Mouse (Mus musculus): ENCODE measurements around the gene Insl3. TPM values are rescaled to one million over a fixed set of nuclear protein-coding genes. Genes with fewer than 3 reads are reported as not detected.

The Insl3 gene
- total and polyA plus RNA-seq, 3 experiments, result 1.9 to 21.4 (median 9.8) TPM

- dilution Hi-C loops (cut with MboI; ENCODE audit: extremely low pct_ligation_motif_present, extremely low pct_unique_long_range_greater_than_20kb, low sequenced_read_pairs), result no loop called here
- Histone ChIP-seq H3K4me3 (replicated peaks in 1 of 3; ENCODE audit: low read depth in 2 of 3, low read length in 2 of 3, poor library complexity in 1 of 3) (peak overlapping the region in 2 of 3 experiments; percentile 62 to 75), H3K27ac (ENCODE audit: insufficient read depth, low read depth) (peak overlapping the region; percentile 11; the same call in 1 of the 2 replicates), H3K9ac (ENCODE audit: insufficient read depth, low read depth) (no peak overlapping the region), H3K4me2 (ENCODE audit: insufficient read depth, low read depth, poor library complexity, severe bottlenecking) (peak overlapping the region; percentile 91), H3K79me2 (replicated peaks; ENCODE audit: control insufficient read depth, extremely low read depth, insufficient read depth, poor library complexity, severe bottlenecking) (peaks cover 7% of the 10 kb centered on the region), H3K9me3 (replicated peaks; ENCODE audit: low read length) (no peaks in the 10 kb centered on the region), H3K4me1 (ENCODE audit: control insufficient read depth in 1 of 2, insufficient read depth in 2 of 2) (peaks cover 20 to 64% of the 10 kb centered on the region in 2 experiments), H3K27me3 (replicated peaks) (peaks cover 1% of the 10 kb centered on the region), H3K36me3 (replicated peaks in 1 of 2; ENCODE audit: control insufficient read depth in 1 of 2, insufficient read depth in 1 of 2, low read length in 1 of 2) (peaks cover 23 to 28% of the 10 kb centered on the region in 2 experiments)
- no peak for DNase-seq (ENCODE audit: extremely low read depth)
- in situ Hi-C loops (cut with MboI; ENCODE audit: low pct_ligation_motif_present, low pct_unique_long_range_greater_than_20kb, low sequenced_read_pairs), result no loop called here
- TF ChIP-seq CHD2 (IDR thresholded peaks at IDR 0.05; ENCODE audit: low read length), result no peak
- 0 out of 2 replicates have a peak, but pooled peaks have one; percentile 3 for TF ChIP-seq TCF12 (IDR thresholded peaks at IDR 0.05; ENCODE audit: low read depth, low read length)
Measured at GRCm38 (mm10) chr8:71724389-71724788, 35.4 kb downstream of the Insl3 start.

GRCm38 (mm10) chr8:71725122-71725924 is 36.3 kb downstream of the Insl3 start, which contains the start of gene Fcho1:
Gene Fcho1 (minus strand): TSS chr8:71725716.
- peaks cover 14 to 19% of the 10 kb centered on the region in 2 experiments for H3K36me3 ChIP-seq (replicated peaks in 1 of 2; ENCODE audit: control insufficient read depth in 1 of 2, insufficient read depth in 1 of 2, low read length in 1 of 2)
- H3K4me2 ChIP-seq (ENCODE audit: insufficient read depth, low read depth, poor library complexity, severe bottlenecking), result peak within 1 kb of the TSS; percentile 91
- H3K4me1 ChIP-seq (ENCODE audit: control insufficient read depth in 1 of 2, insufficient read depth in 2 of 2), result peaks cover 22 to 60% of the 10 kb centered on the region in 2 experiments
- H3K79me2 ChIP-seq (replicated peaks; ENCODE audit: control insufficient read depth, extremely low read depth, insufficient read depth, poor library complexity, severe bottlenecking), result peaks cover 7% of the 10 kb centered on the region
- H3K27me3 ChIP-seq (replicated peaks), result peaks cover 2% of the 10 kb centered on the region
- TF ChIP-seq ETS1 (conservative IDR thresholded peaks at IDR 0.05; ENCODE audit: low read depth, low read length) (no peak), NRF1 (IDR thresholded peaks at IDR 0.05; ENCODE audit: low read depth, low read length) (peak; percentile 56), MAZ (IDR thresholded peaks at IDR 0.05; ENCODE audit: low read depth, low read length) (0 out of 2 replicates have a peak, but pooled peaks have one; percentile 67), PAX5 (IDR thresholded peaks at IDR 0.05; ENCODE audit: low read length) (no peak), ELF1 (IDR thresholded peaks at IDR 0.05; ENCODE audit: low read depth, low read length) (0 out of 2 replicates have a peak, but pooled peaks have one; percentile 15), POLR2AphosphoS2 (IDR thresholded peaks at IDR 0.05; ENCODE audit: low read depth, low read length) (no peak), CHD2 (IDR thresholded peaks at IDR 0.05; ENCODE audit: low read length) (no peak), MXI1 (IDR thresholded peaks at IDR 0.05; ENCODE audit: low read depth, low read length) (peak; percentile 51; the same call in 1 of the 2 replicates), TCF12 (IDR thresholded peaks at IDR 0.05; ENCODE audit: low read depth, low read length) (peak; percentile 5; the same call in 1 of the 2 replicates), E2F4 (IDR thresholded peaks at IDR 0.05; ENCODE audit: insufficient replicate concordance, low read depth, low read length) (peak; percentile 74; the same call in 1 of the 2 replicates), GABPA (IDR thresholded peaks at IDR 0.05; ENCODE audit: insufficient replicate concordance, low read depth, low read length) (no peak), POLR2A (IDR thresholded peaks at IDR 0.05; ENCODE audit: low read depth, low read length) (peak; percentile 55; the same call in 1 of the 2 replicates), JUND (conservative IDR thresholded peaks at IDR 0.05; ENCODE audit: low read depth, low read length) (no peak), SIN3A (IDR thresholded peaks at IDR 0.05; ENCODE audit: low read length) (no peak)
- in situ Hi-C loops (cut with MboI; ENCODE audit: low pct_ligation_motif_present, low pct_unique_long_range_greater_than_20kb, low sequenced_read_pairs), result no loop called here
- H3K4me3 ChIP-seq (replicated peaks in 1 of 3; ENCODE audit: low read depth in 2 of 3, low read length in 2 of 3, poor library complexity in 1 of 3), result peak within 1 kb of the TSS; percentile 62 to 74 (median 67)
- peak; percentile 92 for DNase-seq (ENCODE audit: extremely low read depth)
- dilution Hi-C loops (cut with MboI; ENCODE audit: extremely low pct_ligation_motif_present, extremely low pct_unique_long_range_greater_than_20kb, low sequenced_read_pairs), result no loop called here
- peak within 1 kb of the TSS; percentile 79 for H3K9ac ChIP-seq (ENCODE audit: insufficient read depth, low read depth)
- H3K27ac ChIP-seq (ENCODE audit: insufficient read depth, low read depth), result no peak within 1 kb of the TSS
- H3K9me3 ChIP-seq (replicated peaks; ENCODE audit: low read length), result no peaks in the 10 kb centered on the region
